Mouse (Mus musculus) lung, embryonic 14.5 days (tissue): ENCODE measurements around the gene Shb. TPM values are rescaled to one million over a fixed set of nuclear protein-coding genes. Genes with fewer than 3 reads are reported as not detected.

Experiments used
- ATAC-seq: fragments of 200-750 bp; cut with Nextera tagmentation; 2 replicates; pipeline ENCODE4 v1.8.0; 2017; ENCODE audit warnings: mild to moderate bottlenecking, moderate TSS enrichment, moderate library complexity; ENCODE audit not compliant: insufficient read depth
- DNase-seq: peaks from one replicate; pipeline ENCODE4 v3.0.0-alpha.2; 2015
- H3K27ac ChIP-seq: fragments of 300-500 bp; sonication (generic); 2 replicates; pipeline ENCODE4 v1.5.1; 2014; ENCODE audit warnings: low read depth, mild to moderate bottlenecking, moderate library complexity
- H3K27me3 ChIP-seq: fragments of 300-500 bp; sonication (generic); 2 replicates; pipeline ENCODE4 v1.6.1; 2014; ENCODE audit warnings: low read length, control low read depth; ENCODE audit not compliant: insufficient read depth
- H3K36me3 ChIP-seq: fragments of 300-500 bp; sonication (generic); 2 replicates; pipeline ENCODE4 v1.6.1; 2014; ENCODE audit warnings: control low read depth; ENCODE audit not compliant: insufficient read depth
- H3K4me1 ChIP-seq: fragments of 300-500 bp; sonication (generic); 2 replicates; pipeline ENCODE4 v1.6.1; 2014; ENCODE audit warnings: antibody characterized with exemption, control low read depth; ENCODE audit not compliant: insufficient read depth
- H3K4me2 ChIP-seq: fragments of 300-500 bp; sonication (generic); 2 replicates; pipeline ENCODE4 v1.6.1; 2014; ENCODE audit warnings: mild to moderate bottlenecking
- H3K4me3 ChIP-seq: fragments of 300-500 bp; sonication (generic); 2 replicates; pipeline ENCODE4 v1.5.1; 2014; ENCODE audit warnings: low read depth, low read length
- H3K9ac ChIP-seq: fragments of 300-500 bp; sonication (generic); 2 replicates; pipeline ENCODE4 v1.6.1; 2014
- H3K9me3 ChIP-seq: fragments of 300-500 bp; sonication (generic); 2 replicates; pipeline ENCODE4 v1.6.1; 2016; ENCODE audit warnings: low read depth, low read length, control low read depth
- CTCF ChIP-seq: IDR thresholded peaks from 2 replicates; pipeline ENCODE4 v1.5.1; 2016; ENCODE audit warnings: antibody characterized with exemption, low read depth
- WGBS: fragments of 180-500 bp; shearing (Covaris S2); extraction: QIAGEN DNeasy Blood & Tissue Kit; methylation state at CpG from one replicate; pipeline ENCODE4 v1.1.7; 2014; 5-methylcytosine and 5-hydroxymethylcytosine counted together
- polyA plus RNA-seq: library from polyadenylated mRNA; unstranded; fragments of >200 nt; fragmentation: Nextera tagmentation; extraction: Ambion mirVana; gene quantifications from 2 replicates; pipeline ENCODE4 v1.2.1, GENCODE M21; 2014

The Shb gene
- polyA plus RNA-seq, 1 experiment from 2014 or later, result 10.6 TPM

DNA sequence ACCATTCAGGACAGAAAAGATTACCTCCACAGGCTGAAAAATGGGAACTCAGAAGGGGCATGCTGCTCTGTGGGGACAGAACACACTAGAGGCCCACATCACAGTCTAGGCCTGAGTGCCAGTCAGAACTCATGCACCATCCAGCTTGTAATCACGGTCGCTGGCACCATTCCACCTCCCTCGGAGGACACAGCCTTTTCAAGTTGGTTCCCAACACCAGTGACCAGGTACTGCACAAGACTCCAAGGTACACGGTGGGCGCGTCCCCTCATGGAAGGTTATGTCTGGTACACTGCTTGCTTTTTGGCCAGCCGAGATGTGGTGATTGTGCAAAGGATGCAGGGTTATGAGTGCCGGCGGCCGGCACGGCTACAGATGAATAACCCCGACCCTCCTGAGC lies 98.2 kb downstream of the Shb start:
- Histone ChIP-seq H3K36me3 (0 out of 2 replicates have a peak, but pooled peaks cover 3% of the 10 kb centered on the region), H3K4me2 (no peak overlapping the region), H3K9ac (no peak overlapping the region), H3K27ac (no peak overlapping the region), H3K4me3 (no peak overlapping the region), H3K9me3 (no peaks in the 10 kb centered on the region), H3K27me3 (no peaks in the 10 kb centered on the region), H3K4me1 (peaks cover 12% of the 10 kb centered on the region)
- 88% methylated on average over 12 of the region's 12 CpGs for WGBS
- no peak for DNase-seq
- no peak for TF ChIP-seq CTCF
- no peak for ATAC-seq

- no peak overlapping the region for H3K4me3 ChIP-seq
- 80% methylated on average over 3 of the region's 3 CpGs for WGBS
- 0 out of 2 replicates have a peak, but pooled peaks cover 3% of the 10 kb centered on the region for H3K36me3 ChIP-seq
- no peak overlapping the region for H3K4me2 ChIP-seq
- DNase-seq, result no peak
- H3K27ac ChIP-seq, result no peak overlapping the region
- no peak for TF ChIP-seq CTCF
- no peak overlapping the region for H3K9ac ChIP-seq
- peaks cover 11% of the 10 kb centered on the region for H3K4me1 ChIP-seq
- no peaks in the 10 kb centered on the region for H3K27me3 ChIP-seq
- no peaks in the 10 kb centered on the region for H3K9me3 ChIP-seq
- no peak for ATAC-seq
These were observed 100.5 kb downstream of the Shb start for GRCm38 (mm10) chr4:45431806-45432205.

DNA sequence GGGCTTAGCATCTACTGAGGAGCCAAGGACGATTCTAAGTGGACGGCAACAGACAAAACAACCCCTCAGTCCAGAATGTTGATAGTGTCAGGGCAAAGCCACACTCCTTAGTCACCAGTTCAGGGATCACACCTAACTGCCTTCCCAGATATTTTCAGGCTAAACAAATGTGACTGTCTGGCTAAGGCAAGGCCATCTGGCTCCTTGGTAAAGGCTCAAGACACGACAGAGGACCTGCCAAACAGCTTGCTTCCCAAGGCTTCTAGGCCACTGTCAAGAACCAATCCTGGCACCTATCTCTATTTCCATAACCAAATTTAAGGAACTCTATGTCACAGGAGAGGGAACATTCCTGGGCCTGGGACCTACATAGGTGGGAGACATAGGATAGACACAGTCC lies 101.0 kb downstream of the Shb start:
- Histone ChIP-seq H3K9ac (no peak overlapping the region), H3K4me2 (no peak overlapping the region), H3K27me3 (no peaks in the 10 kb centered on the region), H3K9me3 (no peaks in the 10 kb centered on the region), H3K36me3 (0 out of 2 replicates have a peak, but pooled peaks cover 3% of the 10 kb centered on the region), H3K27ac (no peak overlapping the region), H3K4me3 (no peak overlapping the region), H3K4me1 (peaks cover 7% of the 10 kb centered on the region)
- DNase-seq (no peak), ATAC-seq (no peak)
- TF ChIP-seq CTCF, result no peak
- WGBS, result 80% methylated on average over 3 of the region's 3 CpGs

DNA sequence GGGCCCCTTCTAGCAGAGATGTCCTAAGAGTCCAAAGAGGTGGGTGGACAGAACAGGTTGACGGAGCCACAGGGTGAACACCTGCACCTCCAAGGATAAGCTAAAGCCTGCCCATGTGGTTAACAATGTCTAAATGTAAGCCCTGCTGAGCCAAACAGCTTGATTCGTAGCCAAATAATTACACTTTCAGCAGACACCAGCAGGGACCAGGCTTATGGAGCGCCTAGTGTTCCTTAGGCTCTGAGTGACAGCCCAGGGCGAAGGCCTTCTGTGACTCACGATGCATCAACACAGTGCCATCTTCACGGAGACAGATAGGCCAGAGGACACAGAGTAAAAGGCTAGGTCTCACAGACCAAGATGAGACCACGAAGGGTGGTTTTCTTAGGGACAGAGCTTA lies 102.8 kb downstream of the Shb start:
- ATAC-seq, result no peak
- TF ChIP-seq CTCF, result no peak
- H3K4me3 ChIP-seq, result no peak overlapping the region
- 0 out of 2 replicates have a peak, but pooled peaks cover 3% of the 10 kb centered on the region for H3K36me3 ChIP-seq
- H3K9me3 ChIP-seq, result no peaks in the 10 kb centered on the region
- WGBS, result 80% methylated on average over 7 of the region's 7 CpGs
- H3K9ac ChIP-seq, result no peak overlapping the region
- no peaks in the 10 kb centered on the region for H3K4me1 ChIP-seq
- H3K4me2 ChIP-seq, result no peak overlapping the region
- H3K27ac ChIP-seq, result no peak overlapping the region
- no peak for DNase-seq
- no peaks in the 10 kb centered on the region for H3K27me3 ChIP-seq

- Histone ChIP-seq H3K4me1 (peaks cover 9% of the 10 kb centered on the region; the same call in 1 of the 2 replicates), H3K9ac (no peak overlapping the region), H3K4me3 (no peak overlapping the region), H3K4me2 (no peak overlapping the region), H3K27me3 (no peaks in the 10 kb centered on the region), H3K27ac (no peak overlapping the region), H3K9me3 (no peaks in the 10 kb centered on the region), H3K36me3 (peaks cover 5% of the 10 kb centered on the region; the same call in 1 of the 2 replicates)
- peak; percentile 64 for TF ChIP-seq CTCF
- ATAC-seq (no peak), DNase-seq (peak; percentile 51)
- 64% methylated on average over 13 of the region's 13 CpGs for WGBS
These were observed 105.4 kb downstream of the Shb start for GRCm38 (mm10) chr4:45426724-45427457.

DNA sequence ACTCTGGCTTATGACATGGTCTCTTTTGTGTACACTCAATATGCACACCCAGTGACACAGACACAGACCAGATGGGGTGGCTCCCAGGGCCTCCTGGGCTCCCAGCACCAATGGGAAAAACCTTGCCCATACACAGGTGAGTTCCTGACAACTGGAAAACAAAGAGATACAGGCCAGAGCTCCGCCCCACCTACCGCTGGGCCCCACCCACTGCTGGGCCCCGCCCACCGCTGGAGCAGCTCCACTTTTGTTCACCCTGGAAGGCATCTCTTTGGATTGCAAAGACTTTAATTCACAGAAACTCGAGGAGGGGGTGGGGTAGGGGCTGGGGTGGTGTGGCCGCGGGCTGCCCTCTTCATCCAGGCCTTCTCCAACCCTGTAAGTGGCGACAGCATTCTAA lies 108.9 kb downstream of the Shb start:
- Histone ChIP-seq H3K27me3 (no peaks in the 10 kb centered on the region), H3K9ac (no peak overlapping the region), H3K4me2 (no peak overlapping the region), H3K4me1 (peaks cover 21% of the 10 kb centered on the region), H3K9me3 (no peaks in the 10 kb centered on the region), H3K36me3 (peaks cover 5% of the 10 kb centered on the region; the same call in 1 of the 2 replicates), H3K27ac (peak overlapping the region; percentile 24; the same call in 1 of the 2 replicates), H3K4me3 (no peak overlapping the region)
- DNase-seq (peak; percentile 26), ATAC-seq (no peak)
- 35% methylated on average over 8 of the region's 8 CpGs for WGBS
- no peak for TF ChIP-seq CTCF

DNA sequence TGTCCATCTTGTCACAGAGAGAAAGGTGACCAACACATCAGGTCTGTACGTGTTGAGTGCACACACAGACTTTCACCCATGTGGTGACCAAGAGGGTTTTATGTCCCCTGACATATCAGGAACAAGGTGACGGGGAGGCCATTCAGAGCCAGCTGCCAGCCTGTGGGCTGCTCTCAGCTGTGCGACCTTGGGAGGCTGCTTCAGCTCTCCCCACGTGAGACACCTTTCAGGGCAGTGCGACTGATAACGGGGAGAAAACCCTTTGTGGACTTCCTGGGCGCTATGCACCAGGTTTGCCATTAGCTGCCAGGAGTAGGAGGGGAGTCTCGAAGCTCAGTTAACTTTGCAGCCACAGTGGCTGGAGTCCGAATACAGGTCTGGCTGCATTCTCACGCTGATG lies 109.6 kb downstream of the Shb start:
- H3K9me3 ChIP-seq, result no peaks in the 10 kb centered on the region
- DNase-seq (no peak), ATAC-seq (no peak)
- no peak overlapping the region for H3K4me2 ChIP-seq
- peaks cover 5% of the 10 kb centered on the region; the same call in 1 of the 2 replicates for H3K36me3 ChIP-seq
- no peak overlapping the region for H3K27ac ChIP-seq
- TF ChIP-seq CTCF, result no peak
- whole genome bisulfite sequencing, result 71% methylated on average over 10 of the region's 10 CpGs
- no peaks in the 10 kb centered on the region for H3K27me3 ChIP-seq
- H3K9ac ChIP-seq, result no peak overlapping the region
- no peak overlapping the region for H3K4me3 ChIP-seq
- peaks cover 21% of the 10 kb centered on the region for H3K4me1 ChIP-seq
